Mouse (Mus musculus) monocyte, adult 5-6 weeks (primary cell): Measurements from ENCODE around the gene Krtap10-10. TPM values are rescaled to one million over a fixed set of nuclear protein-coding genes. Genes with fewer than 3 reads are reported as not detected.
"Not testable (repeated sequence)": the region's sequence is repeated elsewhere in the genome, so short reads cannot be mapped to it uniquely, and the experiment has no call there.

Experiments
- ATAC-seq: fragments of 153-309, 156-312 bp; replicated peaks from 2 replicates; pipeline ENCODE4 v1.8.0; 2017; ENCODE audit warnings: mild to moderate bottlenecking; ENCODE audit not compliant: low TSS enrichment, insufficient number of reproducible peaks, severe bottlenecking, poor library complexity, low FRiP score
- total RNA-seq: library from RNA; stranded (forward); fragments of 200-1000, 200-491, 200-594 nt; gene quantifications from 3 replicates; pipeline ENCODE4 v1.2.3, GENCODE M21; 2017

Krtap10-10 gene
- not detected in 3 replicates for total RNA-seq

GRCm38 (mm10) chr10:77835647-77836046, at the start of gene Krtap10-10:
Gene Krtap10-10, plus strand, starts transcription at chr10:77835947.
- ATAC-seq: no peak

DNA sequence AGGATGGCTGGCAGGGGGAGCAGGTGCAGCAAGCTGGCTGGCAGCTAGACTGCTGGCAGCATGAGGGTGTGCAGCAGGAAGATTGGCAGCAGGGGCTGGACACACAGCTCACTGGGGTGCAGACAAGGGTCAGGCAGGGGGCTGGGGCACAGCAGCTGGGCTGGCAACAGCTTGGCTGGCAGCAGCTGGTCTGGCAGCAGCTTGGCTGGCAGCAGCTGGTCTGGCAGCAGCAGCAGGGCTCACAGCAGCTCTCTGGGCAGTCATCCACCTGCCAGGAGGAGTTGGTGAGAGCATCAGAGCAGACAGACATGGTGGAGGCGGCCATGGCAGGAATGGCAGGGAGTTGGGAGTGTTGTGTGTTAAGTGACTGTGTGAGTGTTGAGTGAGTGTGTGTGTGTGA, 47.9 kb upstream of the Krtap10-10 start, which contains the start of gene Gm7137:
TSS of gene Gm7137 (minus strand) at position 325 of the 400 bp plus-strand sequence.
- ATAC-seq: not testable (repeated sequence)

DNA sequence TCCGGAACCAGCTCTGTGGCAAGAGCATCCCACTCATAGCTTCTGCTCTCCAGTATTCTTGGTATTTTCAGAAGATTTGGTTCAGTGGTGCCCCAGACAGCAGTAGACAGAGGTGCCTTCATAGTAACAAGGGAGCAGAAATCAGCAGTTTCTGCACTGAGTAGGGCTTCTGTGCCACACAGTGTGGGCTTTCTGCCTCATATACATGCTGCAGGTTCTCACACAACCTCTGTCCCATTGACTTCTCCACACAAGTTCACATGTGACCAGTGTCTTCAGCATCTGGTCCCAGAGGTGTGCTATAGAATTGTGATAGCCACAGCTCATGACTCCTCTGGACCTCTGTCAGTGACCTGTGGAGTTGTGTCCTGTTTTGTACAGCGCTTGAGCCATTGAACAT, 47.1 kb upstream of the Krtap10-10 start:
- ATAC-seq: no peak

DNA sequence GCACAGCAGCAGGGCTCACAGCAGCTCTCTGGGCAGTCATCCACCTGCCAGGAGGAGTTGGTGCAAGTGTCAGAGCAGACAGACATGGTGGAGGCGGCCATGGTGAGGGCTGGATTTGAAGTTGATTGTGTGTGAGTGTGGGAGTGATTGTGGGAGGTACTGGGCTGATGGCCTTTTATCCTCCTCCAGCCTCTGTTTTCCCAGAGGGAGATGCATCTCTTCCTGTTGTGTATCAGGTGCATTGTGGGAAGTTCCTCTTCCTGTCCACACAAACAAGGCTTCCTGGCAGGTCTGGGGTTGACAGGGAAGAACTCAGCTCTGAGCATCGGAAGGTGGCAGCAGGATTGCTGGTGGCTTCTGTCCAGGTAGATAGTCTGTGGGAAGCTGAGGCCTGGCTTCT, 40.8 kb upstream of the Krtap10-10 start, which contains the start of gene Gm9639:
TSS of gene Gm9639 (minus strand) at position 101 of the 400 bp plus-strand sequence.
- ATAC-seq: no peak

GRCm38 (mm10) chr10:77797677-77798076, 38.1 kb upstream of the Krtap10-10 start:
- ATAC-seq: no peak

DNA sequence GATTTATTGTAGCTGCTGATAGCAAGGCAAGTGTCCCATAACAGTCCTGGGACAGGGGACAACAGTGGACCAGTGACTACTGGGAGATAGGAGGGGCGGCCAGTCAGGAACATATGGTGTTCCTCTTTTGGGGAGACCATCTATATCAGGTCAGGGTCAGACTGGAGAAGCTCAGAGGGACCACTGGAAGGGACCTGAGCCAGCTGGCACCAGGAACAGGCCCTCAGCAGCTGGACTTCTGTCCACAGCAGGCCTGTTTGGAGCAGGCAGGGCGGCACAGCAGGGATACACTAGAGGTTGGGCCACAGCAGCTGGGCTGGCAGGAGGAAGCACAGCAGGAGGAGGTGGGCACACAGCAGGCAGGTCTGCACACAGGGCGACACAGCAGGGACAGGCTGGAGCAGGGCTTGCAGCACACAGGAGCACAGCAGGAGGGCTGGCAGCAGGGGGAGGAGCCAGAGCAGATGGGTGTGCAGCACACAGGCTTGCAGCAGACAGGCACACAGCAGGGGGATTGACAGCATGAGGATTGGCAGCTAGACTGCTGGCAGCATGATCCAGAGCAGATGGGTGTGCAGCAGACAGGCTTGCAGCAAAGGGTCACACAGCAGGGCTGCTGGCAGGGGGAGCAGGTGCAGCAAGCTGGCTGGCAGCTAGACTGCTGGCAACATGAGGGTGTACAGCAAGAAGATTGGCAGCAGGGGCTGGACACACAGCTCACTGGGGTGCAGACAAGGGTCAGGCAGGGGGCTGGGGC, 37.4 kb upstream of the Krtap10-10 start:
- ATAC-seq: not testable (repeated sequence)

GRCm38 (mm10) chr10:77798921-77799508, 36.7 kb upstream of the Krtap10-10 start, which contains the start of gene Gm19668:
Gene Gm19668, minus strand, starts transcription at chr10:77799133.
- ATAC-seq: no peak

DNA sequence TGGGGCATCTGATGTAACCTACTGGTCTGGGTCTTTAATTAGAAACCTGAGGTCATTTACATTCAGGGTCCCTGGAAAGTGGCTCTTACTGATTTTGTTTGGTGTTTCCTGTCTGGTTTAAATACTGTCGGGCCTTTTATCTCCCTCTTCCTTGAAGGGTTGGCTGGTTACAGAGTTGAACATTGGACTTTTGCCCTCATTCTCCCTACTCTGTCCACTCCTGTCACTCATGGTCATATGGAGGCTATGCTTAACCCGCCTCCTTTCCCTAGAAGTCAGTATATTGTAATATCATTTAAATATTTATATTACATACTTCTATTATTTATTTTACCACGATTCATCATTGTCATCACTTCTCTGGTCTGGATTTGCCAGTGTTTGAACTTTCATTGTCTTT, 31.7 kb upstream of the Krtap10-10 start:
- ATAC-seq: no peak

DNA sequence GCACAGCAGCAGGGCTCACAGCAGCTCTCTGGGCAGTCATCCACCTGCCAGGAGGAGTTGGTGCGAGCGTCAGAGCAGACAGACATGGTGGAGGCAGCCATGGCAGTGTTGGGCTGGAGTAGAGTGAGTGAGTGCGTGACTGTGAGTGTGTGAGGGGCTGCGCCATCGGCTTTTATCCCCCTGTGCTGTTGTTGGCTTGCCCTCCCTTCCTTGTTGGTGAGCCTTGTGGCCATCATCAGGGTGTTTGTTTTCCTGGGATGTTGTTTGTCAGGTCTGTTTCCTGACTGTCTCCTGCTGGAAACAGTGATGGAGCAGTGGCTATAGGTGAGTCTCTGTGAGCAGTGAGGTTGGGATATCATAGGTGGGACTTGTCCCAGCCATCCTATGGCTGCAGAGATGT, 24.0 kb upstream of the Krtap10-10 start, which contains the start of gene Gm9507:
TSS of gene Gm9507 (minus strand) at position 101 of the 400 bp plus-strand sequence.
- ATAC-seq: no peak

- ATAC-seq: no peak
These were observed 21.4 kb upstream of the Krtap10-10 start, which contains the start of gene Gm2696 for GRCm38 (mm10) chr10:77814382-77814781. Gene Gm2696, plus strand, starts transcription at chr10:77814682.

- no peak for ATAC-seq
These were observed 20.2 kb upstream of the Krtap10-10 start for GRCm38 (mm10) chr10:77815514-77815913.

GRCm38 (mm10) chr10:77818523-77818922, 17.2 kb upstream of the Krtap10-10 start:
- 0 out of 2 replicates have a peak, but pooled peaks have one; percentile 22 for ATAC-seq

- no peak for ATAC-seq
These were observed 16.5 kb upstream of the Krtap10-10 start for GRCm38 (mm10) chr10:77819203-77819602.

DNA sequence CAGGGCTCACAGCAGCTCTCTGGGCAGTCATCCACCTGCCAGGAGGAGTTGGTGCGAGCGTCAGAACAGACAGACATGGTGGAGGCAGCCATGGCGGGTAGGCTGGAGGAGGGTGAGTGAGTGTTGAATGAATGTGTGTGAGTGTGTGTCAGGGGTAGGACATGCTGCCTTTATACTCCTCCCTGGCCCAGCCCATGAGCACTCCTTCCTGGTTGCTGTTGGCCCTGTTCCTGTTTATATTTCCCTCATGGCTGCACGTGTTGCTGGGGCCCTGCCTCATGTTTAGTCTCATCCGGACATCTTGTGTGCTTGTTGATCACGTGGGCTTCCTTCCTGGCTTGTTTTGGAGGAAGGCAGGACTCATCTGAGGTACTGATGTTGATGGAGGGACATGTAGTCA, 8.8 kb upstream of the Krtap10-10 start, which contains the start of gene Krtap10-4:
TSS of gene Krtap10-4 (minus strand) at position 145 of the 400 bp plus-strand sequence.
- no peak for ATAC-seq

GRCm38 (mm10) chr10:77839006-77839405, 3.3 kb downstream of the Krtap10-10 start:
- no peak for ATAC-seq

DNA sequence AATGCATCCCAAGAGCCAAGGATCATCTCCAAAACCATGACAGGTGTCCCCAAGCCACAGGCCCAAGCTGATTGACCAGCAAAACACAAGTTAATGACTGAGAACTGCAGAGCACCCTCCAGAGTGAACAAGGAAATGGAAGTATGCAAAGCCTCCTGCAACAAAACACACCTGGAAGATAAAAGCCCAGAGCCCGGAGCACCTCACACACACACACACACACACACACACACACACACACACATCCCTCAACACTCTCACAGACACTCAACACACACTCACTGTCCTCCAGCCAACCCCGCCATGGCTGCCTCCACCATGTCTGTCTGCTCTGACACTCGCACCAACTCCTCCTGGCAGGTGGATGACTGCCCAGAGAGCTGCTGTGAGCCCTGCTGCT, 10.8 kb downstream of the Krtap10-10 start, which contains the start of gene Gm36176:
TSS of gene Gm36176 (plus strand) at position 301 of the 400 bp plus-strand sequence.
- ATAC-seq: no peak

DNA sequence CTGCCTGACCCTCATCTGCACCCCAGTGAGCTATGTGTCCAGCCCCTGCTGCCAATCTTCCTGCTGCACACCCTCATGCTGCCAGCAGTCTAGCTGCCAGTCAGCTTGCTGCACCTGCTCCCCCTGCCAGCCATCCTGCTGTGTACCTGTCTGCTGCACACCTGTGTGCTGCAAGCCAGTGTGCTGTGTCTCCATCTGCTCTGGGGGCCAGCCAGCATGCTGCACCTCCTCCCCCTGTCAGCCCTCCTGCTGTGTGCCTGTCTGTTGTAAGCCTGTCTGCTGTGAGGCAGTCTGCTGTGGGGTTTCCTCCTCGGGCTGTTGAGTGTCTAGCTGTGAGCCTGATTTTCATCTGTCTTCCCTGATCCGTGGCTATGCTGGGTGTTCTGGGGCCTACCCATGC, 11.2 kb downstream of the Krtap10-10 start:
- no peak for ATAC-seq

DNA sequence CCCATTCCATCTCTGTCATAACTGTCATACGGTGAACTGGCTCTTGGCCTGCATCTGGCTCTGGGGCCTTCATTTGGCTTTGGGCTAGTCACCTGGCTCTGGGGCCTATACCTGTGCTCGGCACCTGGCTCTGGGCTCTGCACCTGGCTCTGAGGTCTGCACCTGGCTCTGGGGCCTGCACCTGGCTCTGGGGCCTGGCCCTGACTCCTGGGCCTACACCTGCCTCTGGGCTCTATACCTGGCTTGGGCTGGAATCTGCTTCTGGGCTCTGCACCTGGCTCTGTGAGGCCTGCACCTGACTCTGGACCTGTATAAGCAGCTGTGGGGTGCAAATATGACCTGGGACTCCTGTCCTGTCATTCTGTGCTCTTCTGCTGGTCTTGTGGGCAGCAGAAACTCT, 11.8 kb downstream of the Krtap10-10 start:
- ATAC-seq: no peak

DNA sequence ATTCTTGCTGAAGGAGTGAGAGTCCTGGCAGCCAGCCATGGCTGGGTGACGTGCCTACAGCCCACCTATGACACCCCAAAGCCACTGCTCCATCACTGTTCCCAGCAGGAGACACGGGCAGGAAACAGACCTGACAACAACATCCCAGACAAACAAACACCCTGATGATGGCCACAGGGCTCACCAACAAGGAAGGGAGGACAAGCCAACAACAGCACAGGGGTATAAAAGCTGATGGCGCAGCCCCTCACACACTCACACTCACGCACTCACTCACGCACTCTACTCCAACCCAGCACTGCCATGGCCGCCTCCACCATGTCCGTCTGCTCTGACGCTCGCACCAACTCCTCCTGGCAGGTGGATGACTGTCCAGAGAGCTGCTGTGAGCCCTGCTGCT, 16.8 kb downstream of the Krtap10-10 start, which contains the start of gene Gm10318:
TSS of gene Gm10318 (plus strand) at position 301 of the 400 bp plus-strand sequence.
- no peak for ATAC-seq
